Mouse (Mus musculus): ENCODE results near the gene Adam1a. TPM values are rescaled to one million over a fixed set of nuclear protein-coding genes. Genes with fewer than 3 reads are reported as not detected.

The Adam1a gene
- polyA plus RNA-seq, 1 experiment from 2014 or later, result 4.1 TPM

GRCm38 (mm10) chr5:121585005-121585404, 39.7 kb upstream of the Adam1a start:
- Histone ChIP-seq H3K9me3 (no peaks in the 10 kb centered on the region), H3K4me1 (replicated peaks) (peaks cover 6% of the 10 kb centered on the region; the same call in 1 of the 2 replicates), H3K4me2 (no peak overlapping the region), H3K27me3 (no peaks in the 10 kb centered on the region), H3K36me3 (peaks cover 8% of the 10 kb centered on the region), H3K9ac (no peak overlapping the region), H3K4me3 (no peak overlapping the region), H3K27ac (replicated peaks) (no peak overlapping the region)
- ATAC-seq (ENCODE audit: low read depth), result no peak
- 96% methylated on average over 10 of the region's 10 CpGs for WGBS

- Histone ChIP-seq H3K9ac (no peak overlapping the region), H3K27me3 (no peaks in the 10 kb centered on the region), H3K36me3 (peaks cover 19% of the 10 kb centered on the region), H3K9me3 (no peaks in the 10 kb centered on the region), H3K4me1 (replicated peaks) (peaks cover 6% of the 10 kb centered on the region; the same call in 1 of the 2 replicates), H3K4me2 (no peak overlapping the region), H3K4me3 (no peak overlapping the region), H3K27ac (replicated peaks) (no peak overlapping the region)
- WGBS, result 62% methylated on average over 12 of the region's 12 CpGs
- ATAC-seq (ENCODE audit: low read depth), result peak; percentile 59
Observed at GRCm38 (mm10) chr5:121583765-121584501, 38.7 kb upstream of the Adam1a start.

- no peak overlapping the region for H3K9ac ChIP-seq
- peaks cover 6% of the 10 kb centered on the region; the same call in 1 of the 2 replicates for H3K4me1 ChIP-seq (replicated peaks)
- H3K9me3 ChIP-seq, result no peaks in the 10 kb centered on the region
- no peak overlapping the region for H3K4me3 ChIP-seq
- no peak for ATAC-seq (ENCODE audit: low read depth)
- H3K36me3 ChIP-seq, result peaks cover 34% of the 10 kb centered on the region
- H3K27me3 ChIP-seq, result no peaks in the 10 kb centered on the region
- no peak overlapping the region for H3K4me2 ChIP-seq
- 92% methylated on average over 8 of the region's 8 CpGs for WGBS
- H3K27ac ChIP-seq (replicated peaks), result no peak overlapping the region
Observed at GRCm38 (mm10) chr5:121581945-121582344, 36.7 kb upstream of the Adam1a start.

- Histone ChIP-seq H3K4me3 (no peak overlapping the region), H3K4me1 (replicated peaks) (no peaks in the 10 kb centered on the region), H3K27me3 (no peaks in the 10 kb centered on the region), H3K9ac (no peak overlapping the region), H3K9me3 (no peaks in the 10 kb centered on the region), H3K27ac (replicated peaks) (no peak overlapping the region), H3K36me3 (peaks cover 66% of the 10 kb centered on the region), H3K4me2 (no peak overlapping the region)
- 89% methylated on average over 11 of the region's 11 CpGs for WGBS
- ATAC-seq (ENCODE audit: low read depth), result no peak
Observed at GRCm38 (mm10) chr5:121576927-121577488, 31.7 kb upstream of the Adam1a start.

- no peak for ATAC-seq (ENCODE audit: low read depth)
- Histone ChIP-seq H3K4me3 (no peak overlapping the region), H3K9me3 (no peaks in the 10 kb centered on the region), H3K4me1 (replicated peaks) (no peaks in the 10 kb centered on the region), H3K27me3 (no peaks in the 10 kb centered on the region), H3K9ac (no peak overlapping the region), H3K36me3 (peaks cover 78% of the 10 kb centered on the region), H3K27ac (replicated peaks) (no peak overlapping the region), H3K4me2 (no peak overlapping the region)
- 94% methylated on average over 11 of the region's 11 CpGs for WGBS
Observed at GRCm38 (mm10) chr5:121575867-121576266, 30.6 kb upstream of the Adam1a start.

GRCm38 (mm10) chr5:121574145-121574544, 28.9 kb upstream of the Adam1a start:
- peaks cover 67% of the 10 kb centered on the region for H3K36me3 ChIP-seq
- H3K4me1 ChIP-seq (replicated peaks), result no peaks in the 10 kb centered on the region
- no peak overlapping the region for H3K4me2 ChIP-seq
- H3K9ac ChIP-seq, result no peak overlapping the region
- no peaks in the 10 kb centered on the region for H3K9me3 ChIP-seq
- H3K4me3 ChIP-seq, result no peak overlapping the region
- H3K27me3 ChIP-seq, result no peaks in the 10 kb centered on the region
- no peak for ATAC-seq (ENCODE audit: low read depth)
- 91% methylated on average over 13 of the region's 13 CpGs for WGBS
- H3K27ac ChIP-seq (replicated peaks), result no peak overlapping the region

GRCm38 (mm10) chr5:121570787-121571186, 25.5 kb upstream of the Adam1a start:
- no peak overlapping the region for H3K4me3 ChIP-seq
- WGBS, result 76% methylated on average over 1 of the region's 1 CpGs
- H3K9ac ChIP-seq, result no peak overlapping the region
- no peaks in the 10 kb centered on the region for H3K4me1 ChIP-seq (replicated peaks)
- no peaks in the 10 kb centered on the region for H3K27me3 ChIP-seq
- ATAC-seq (ENCODE audit: low read depth), result no peak
- H3K36me3 ChIP-seq, result peaks cover 47% of the 10 kb centered on the region
- no peak overlapping the region for H3K27ac ChIP-seq (replicated peaks)
- H3K4me2 ChIP-seq, result no peak overlapping the region
- H3K9me3 ChIP-seq, result no peaks in the 10 kb centered on the region

GRCm38 (mm10) chr5:121569881-121570420, 24.7 kb upstream of the Adam1a start:
- 83% methylated on average over 9 of the region's 9 CpGs for WGBS
- ATAC-seq (ENCODE audit: low read depth), result no peak
- Histone ChIP-seq H3K27me3 (no peaks in the 10 kb centered on the region), H3K9ac (no peak overlapping the region), H3K27ac (replicated peaks) (no peak overlapping the region), H3K36me3 (peaks cover 40% of the 10 kb centered on the region), H3K9me3 (no peaks in the 10 kb centered on the region), H3K4me1 (replicated peaks) (no peaks in the 10 kb centered on the region), H3K4me2 (no peak overlapping the region), H3K4me3 (no peak overlapping the region)

- 92% methylated on average over 16 of the region's 16 CpGs for WGBS
- H3K27me3 ChIP-seq, result no peaks in the 10 kb centered on the region
- no peaks in the 10 kb centered on the region for H3K9me3 ChIP-seq
Observed at GRCm38 (mm10) chr5:121566035-121566681, 20.9 kb upstream of the Adam1a start.

GRCm38 (mm10) chr5:121564468-121564895, 19.2 kb upstream of the Adam1a start:
- Histone ChIP-seq H3K4me3 (no peak overlapping the region), H3K4me1 (replicated peaks) (no peaks in the 10 kb centered on the region)

More at GRCm38 (mm10) chr5:121566035-121566681, 20.9 kb upstream of the Adam1a start:
- Histone ChIP-seq H3K4me1 (replicated peaks) (no peaks in the 10 kb centered on the region), H3K4me2 (no peak overlapping the region), H3K27ac (replicated peaks) (no peak overlapping the region), H3K9ac (no peak overlapping the region), H3K36me3 (peaks cover 15% of the 10 kb centered on the region; the same call in 1 of the 2 replicates), H3K4me3 (no peak overlapping the region)
- ATAC-seq (ENCODE audit: low read depth), result no peak

GRCm38 (mm10) chr5:121562436-121562835, 17.2 kb upstream of the Adam1a start:
- WGBS, result 88% methylated on average over 3 of the region's 3 CpGs
- H3K4me3 ChIP-seq, result no peak overlapping the region

More at GRCm38 (mm10) chr5:121564468-121564895, 19.2 kb upstream of the Adam1a start:
- no peaks in the 10 kb centered on the region for H3K9me3 ChIP-seq
- WGBS, result 13% methylated on average over 11 of the region's 11 CpGs
- peak overlapping the region; percentile 34; the same call in 1 of the 2 replicates for H3K4me2 ChIP-seq
- no peak overlapping the region for H3K9ac ChIP-seq
- no peak overlapping the region for H3K27ac ChIP-seq (replicated peaks)
- ATAC-seq (ENCODE audit: low read depth), result no peak
- H3K27me3 ChIP-seq, result no peaks in the 10 kb centered on the region
- peaks cover 7% of the 10 kb centered on the region; the same call in 1 of the 2 replicates for H3K36me3 ChIP-seq

GRCm38 (mm10) chr5:121549196-121549595, 3.9 kb upstream of the Adam1a start:
- Histone ChIP-seq H3K9ac (no peak overlapping the region), H3K4me2 (no peak overlapping the region), H3K27ac (replicated peaks) (no peak overlapping the region), H3K27me3 (no peaks in the 10 kb centered on the region), H3K4me1 (replicated peaks) (peaks cover 13% of the 10 kb centered on the region), H3K9me3 (no peaks in the 10 kb centered on the region), H3K4me3 (no peak overlapping the region), H3K36me3 (no peaks in the 10 kb centered on the region)
- 86% methylated on average over 7 of the region's 7 CpGs for WGBS
- no peak for ATAC-seq (ENCODE audit: low read depth)

More at GRCm38 (mm10) chr5:121562436-121562835, 17.2 kb upstream of the Adam1a start:
- Histone ChIP-seq H3K27me3 (no peaks in the 10 kb centered on the region), H3K9ac (no peak overlapping the region), H3K9me3 (no peaks in the 10 kb centered on the region), H3K4me1 (replicated peaks) (no peaks in the 10 kb centered on the region), H3K27ac (replicated peaks) (no peak overlapping the region), H3K36me3 (no peaks in the 10 kb centered on the region; the same call in 1 of the 2 replicates), H3K4me2 (no peak overlapping the region)
- ATAC-seq (ENCODE audit: low read depth), result no peak

Measured in neural tube, embryonic 13.5 days (tissue).